Mouse (Mus musculus) ES-E14 (cell line): ENCODE measurements around the gene Smg1. TPM values are rescaled to one million over a fixed set of nuclear protein-coding genes. Genes with fewer than 3 reads are reported as not detected.
"Not testable (repeated sequence)": the region's sequence is repeated elsewhere in the genome, so short reads cannot be mapped to it uniquely, and the experiment has no call there.

ENCODE experiments used
- DNase-seq: peaks from one replicate; pipeline ENCODE4 v3.0.0-alpha.2; 2013; ENCODE audit warnings: low read depth, low spot score
- H3K27ac ChIP-seq: 2 replicates; pipeline ENCODE4 v1.5.1; 2012; ENCODE audit warnings: low read depth, mild to moderate bottlenecking, low read length, moderate library complexity, mixed read lengths; ENCODE audit not compliant: poor library complexity, insufficient read depth, severe bottlenecking
- H3K36me3 ChIP-seq: 2 replicates; pipeline ENCODE4 v1.6.1; 2012; ENCODE audit warnings: mild to moderate bottlenecking, low read length, moderate library complexity, mixed read lengths; ENCODE audit not compliant: control insufficient read depth, poor library complexity, insufficient read depth, severe bottlenecking
- H3K4me1 ChIP-seq, 2 experiments: fragments of 150-350 bp in 1 of 2; sonication (generic) in 1 of 2; 2 replicates each; pipeline ENCODE4 v1.6.1; 2012; ENCODE audit warnings: low read length in 2 of 2, mild to moderate bottlenecking in 1 of 2, mixed read lengths in 1 of 2; ENCODE audit not compliant: control insufficient read depth in 2 of 2, insufficient read depth in 2 of 2, poor library complexity in 1 of 2
- H3K4me3 ChIP-seq, 2 experiments: fragments of 150-350 bp in 1 of 2; sonication (generic) in 1 of 2; 2 replicates each; pipeline ENCODE4 v1.5.1; 2012; ENCODE audit warnings: low read length in 2 of 2, low read depth in 1 of 2, mild to moderate bottlenecking in 1 of 2, mixed read lengths in 1 of 2; ENCODE audit not compliant: insufficient read depth in 1 of 2, poor library complexity in 1 of 2, severe bottlenecking in 1 of 2
- H3K9ac ChIP-seq: 2 replicates; pipeline ENCODE4 v1.6.1; 2012; ENCODE audit warnings: low read depth, mild to moderate bottlenecking, low read length, mixed read lengths; ENCODE audit not compliant: poor library complexity, insufficient read depth, severe bottlenecking
- H3K9me3 ChIP-seq: fragments of 150-350 bp; sonication (generic); 2 replicates; pipeline ENCODE4 v1.6.1; 2012; ENCODE audit warnings: low read depth, mild to moderate bottlenecking, low read length; ENCODE audit not compliant: control insufficient read depth, insufficient read depth
- CHD2 ChIP-seq: IDR thresholded peaks from 2 replicates; pipeline ENCODE4 v1.6.1; 2014; ENCODE audit warnings: mild to moderate bottlenecking, low read depth, low read length, inconsistent platforms
- HCFC1 ChIP-seq: IDR thresholded peaks from 2 replicates; pipeline ENCODE4 v1.6.1; 2012; ENCODE audit warnings: low read length, inconsistent platforms, borderline replicate concordance; ENCODE audit not compliant: insufficient read depth
- MAFK ChIP-seq: IDR thresholded peaks from 2 replicates; pipeline ENCODE4 v1.6.1; 2014; ENCODE audit warnings: mild to moderate bottlenecking, low read depth, low read length, inconsistent platforms; ENCODE audit not compliant: insufficient read depth
- ZC3H11A ChIP-seq: IDR thresholded peaks from 2 replicates; pipeline ENCODE4 v1.6.1; 2012; ENCODE audit warnings: low read depth, mild to moderate bottlenecking, inconsistent platforms, low read length, borderline replicate concordance
- ZNF384 ChIP-seq: IDR thresholded peaks from 2 replicates; pipeline ENCODE4 v1.6.1; 2012; ENCODE audit warnings: low read depth, low read length, inconsistent platforms
- in situ Hi-C, 2 experiments: fragments of 600-800 bp; cut with MboI; formaldehyde crosslinking; loops; one replicate each; pipeline ENCODE4 v1.15.1; 2025; ENCODE audit warnings: low sequenced_read_pairs in 2 of 2, inconsistent platforms in 1 of 2; ENCODE audit not compliant: unreplicated experiment in 2 of 2
- total RNA-seq: library from RNA; depleted of rRNA; stranded (reverse); fragments of 300-350 nt; gene quantifications from 2 replicates; pipeline ENCODE4 v1.2.3, GENCODE M21; 2012

The Smg1 gene
- total RNA-seq, 1 experiment, result 55.3 TPM

- in situ Hi-C loops, result no loop called here
- no peak for DNase-seq
- Histone ChIP-seq H3K36me3 (peaks cover 8% of the 10 kb centered on the region), H3K9ac (no peak overlapping the region), H3K4me3 (no peak overlapping the region), H3K9me3 (no peaks in the 10 kb centered on the region), H3K4me1 (peaks cover 2% of the 10 kb centered on the region in 2 experiments; a peak in 2 of 4 replicates), H3K27ac (no peak overlapping the region)
- TF ChIP-seq ZNF384, result no peak
- TF ChIP-seq CHD2, result no peak
- TF ChIP-seq ZC3H11A, result no peak
- no peak for TF ChIP-seq MAFK
- no peak for TF ChIP-seq HCFC1
Measured at GRCm38 (mm10) chr7:118175821-118176355, 67.6 kb downstream of the Smg1 start.

- H3K9ac ChIP-seq, DNase-seq, H3K9me3 ChIP-seq, in situ Hi-C loops, H3K4me3 ChIP-seq: not testable (repeated sequence)
- Histone ChIP-seq H3K4me1 (peaks cover 7 to 13% of the 10 kb centered on the region in 2 experiments; a peak in 3 of 4 replicates), H3K36me3 (peaks cover 16% of the 10 kb centered on the region), H3K27ac (peak overlapping the region; percentile 85)
Measured at GRCm38 (mm10) chr7:118170125-118170524, 73.3 kb downstream of the Smg1 start.

- no peak overlapping the region for H3K9ac ChIP-seq
- TF ChIP-seq CHD2 (no peak), ZC3H11A (no peak), HCFC1 (no peak), MAFK (no peak), ZNF384 (no peak)
- no peaks in the 10 kb centered on the region for H3K4me1 ChIP-seq
- H3K36me3 ChIP-seq, result peaks cover 18% of the 10 kb centered on the region
- in situ Hi-C loops, result no loop called here
- DNase-seq, result no peak
- H3K4me3 ChIP-seq, result no peak overlapping the region
- no peak overlapping the region for H3K27ac ChIP-seq
- H3K9me3 ChIP-seq, result no peaks in the 10 kb centered on the region
Measured at GRCm38 (mm10) chr7:118163006-118163405, 80.5 kb downstream of the Smg1 start.

- Histone ChIP-seq H3K36me3 (peaks cover 12% of the 10 kb centered on the region), H3K4me3 (no peak overlapping the region), H3K9ac (no peak overlapping the region), H3K27ac (no peak overlapping the region), H3K4me1 (no peaks in the 10 kb centered on the region), H3K9me3 (no peaks in the 10 kb centered on the region)
- no peak for DNase-seq
- TF ChIP-seq HCFC1, result no peak
- no peak for TF ChIP-seq ZC3H11A
- TF ChIP-seq MAFK, result no peak
- no peak for TF ChIP-seq CHD2
- TF ChIP-seq ZNF384, result no peak
- in situ Hi-C loops, result no loop called here
Measured at GRCm38 (mm10) chr7:118160121-118160520, 83.3 kb downstream of the Smg1 start.

GRCm38 (mm10) chr7:118156461-118156860, 87.0 kb downstream of the Smg1 start:
- Histone ChIP-seq H3K9me3 (no peaks in the 10 kb centered on the region), H3K4me3 (no peak overlapping the region), H3K27ac (no peak overlapping the region), H3K4me1 (no peaks in the 10 kb centered on the region), H3K9ac (no peak overlapping the region), H3K36me3 (peaks cover 24% of the 10 kb centered on the region)
- TF ChIP-seq ZC3H11A (no peak), HCFC1 (no peak), ZNF384 (no peak), MAFK (no peak), CHD2 (no peak)
- DNase-seq, result no peak
- in situ Hi-C loops, result no loop called here
